Mouse (Mus musculus) embryo, embryonic 10 days (tissue): ENCODE measurements at regions not wholly inside any gene's neighbourhood (a gene's known extent, or its start where the extent isn't known, plus 50 kb on each side); places are given as distances from the start of the nearest gene placed in this dataset.
"Not testable (repeated sequence)": the region's sequence is repeated elsewhere in the genome, so short reads cannot be mapped to it uniquely, and the experiment has no call there.

ENCODE experiments used
- DNase-seq: peaks from one replicate; pipeline ENCODE4 v3.0.0-alpha.2; 2015; ENCODE audit warnings: low spot score

GRCm38 (mm10) chr1:114641215-114641614 is 1043.3 kb upstream of the Cntnap5a start:
- no peak for DNase-seq

- not testable (repeated sequence) for DNase-seq
Observed at GRCm38 (mm10) chr1:114641854-114642253, 1042.7 kb upstream of the Cntnap5a start.

- DNase-seq = peak; percentile 30
Observed at GRCm38 (mm10) chr1:114673954-114674353, 1010.6 kb upstream of the Cntnap5a start.

GRCm38 (mm10) chr1:114681258-114681657 is 1003.3 kb upstream of the Cntnap5a start:
- no peak for DNase-seq

GRCm38 (mm10) chr1:114721142-114721541 is 963.4 kb upstream of the Cntnap5a start:
- no peak for DNase-seq

- DNase-seq = no peak
Observed at GRCm38 (mm10) chr1:114729167-114729566, 955.4 kb upstream of the Cntnap5a start.
